Mouse (Mus musculus) myocyte (in vitro differentiated cells): Measurements from ENCODE around the gene Ttc12.

ENCODE experiments used
- CEBPB ChIP-seq: IDR thresholded peaks from 2 replicates; pipeline ENCODE4 v1.6.1; 2011; ENCODE audit warnings: mild to moderate bottlenecking, moderate library complexity; ENCODE audit not compliant: poor library complexity, insufficient read depth, severe bottlenecking
- MAX ChIP-seq: IDR thresholded peaks from one replicate; pipeline ENCODE4 v1.6.1; 2011; ENCODE audit warnings: low read depth, mild to moderate bottlenecking, control low read depth
- MYOD1 ChIP-seq, 3 experiments: IDR thresholded peaks; one replicate each; pipeline ENCODE4 v1.6.1; 2011; ENCODE audit warnings: control low read depth in 2 of 3, low read depth in 2 of 3, mild to moderate bottlenecking in 2 of 3, moderate library complexity in 1 of 3; ENCODE audit not compliant: insufficient read length in 2 of 3, control insufficient read depth in 1 of 3
- POLR2A ChIP-seq: IDR thresholded peaks from one replicate; pipeline ENCODE4 v1.6.1; 2011; ENCODE audit warnings: low read depth, mild to moderate bottlenecking, control low read depth, moderate library complexity; ENCODE audit not compliant: insufficient read length
- POLR2AphosphoS2 ChIP-seq: IDR thresholded peaks from one replicate; pipeline ENCODE4 v1.6.1; 2011; ENCODE audit warnings: low read depth, control low read depth; ENCODE audit not compliant: insufficient read length
- REST ChIP-seq: IDR thresholded peaks from one replicate; pipeline ENCODE4 v1.6.1; 2011; ENCODE audit warnings: mild to moderate bottlenecking, control low read depth, moderate library complexity; ENCODE audit not compliant: insufficient read depth, insufficient read length
- SRF ChIP-seq: IDR thresholded peaks from one replicate; pipeline ENCODE4 v1.6.1; 2011; ENCODE audit warnings: low read depth; ENCODE audit not compliant: control insufficient read depth, insufficient read length
- TCF12 ChIP-seq: IDR thresholded peaks from one replicate; pipeline ENCODE4 v1.6.1; 2011; ENCODE audit warnings: mild to moderate bottlenecking, control low read depth; ENCODE audit not compliant: poor library complexity, insufficient read depth, severe bottlenecking
- TCF3 ChIP-seq: IDR thresholded peaks from one replicate; pipeline ENCODE4 v1.6.1; 2011; ENCODE audit warnings: low read depth, control low read depth; ENCODE audit not compliant: insufficient read length
- USF1 ChIP-seq: IDR thresholded peaks from one replicate; pipeline ENCODE4 v1.6.1; 2011; ENCODE audit warnings: low read depth, mild to moderate bottlenecking, control low read depth, moderate library complexity

DNA sequence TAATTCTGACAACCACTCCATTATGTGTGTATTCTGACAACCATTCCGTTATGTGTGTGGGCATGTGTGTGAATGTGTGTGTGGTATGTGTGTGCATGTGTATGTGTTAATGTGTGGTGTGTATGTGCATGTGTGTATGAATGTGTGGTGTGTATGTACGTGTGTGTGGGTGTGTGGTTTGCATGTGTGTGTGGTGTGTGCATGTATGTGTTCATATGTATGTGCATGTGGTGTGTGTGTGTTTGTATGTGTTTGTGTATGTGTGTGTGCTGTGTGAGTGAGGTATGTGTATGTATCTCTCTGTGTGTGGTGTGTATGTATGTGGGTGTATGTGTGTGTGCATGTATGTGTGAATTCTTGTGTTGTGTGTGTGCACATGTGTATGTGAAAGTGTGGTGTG lies 13.9 kb upstream of the Ttc12 start:
- TF ChIP-seq TCF3 (no peak), TCF12 (no peak), POLR2A (peak; percentile 27), MAX (no peak), REST (no peak), POLR2AphosphoS2 (peak; percentile 85), MYOD1 (IDR thresholded peaks at IDR 0.05; ENCODE audit: control insufficient read depth in 1 of 3, insufficient read length in 2 of 3, low read depth in 2 of 3) (no peak), USF1 (no peak), SRF (no peak), CEBPB (no peak)
